Mouse (Mus musculus): ENCODE data around the gene Dclk2. TPM values are rescaled to one million over a fixed set of nuclear protein-coding genes. Genes with fewer than 3 reads are reported as not detected.

The Dclk2 gene
- polyA plus RNA-seq, 1 experiment from 2014 or later: 5.7 TPM

- H3K27me3 ChIP-seq (ENCODE audit: insufficient read depth, low read length): no peaks in the 10 kb centered on the region
- DNase-seq: no peak
- H3K4me2 ChIP-seq (ENCODE audit: low read depth, low read length): no peak overlapping the region
- no peak for TF ChIP-seq EP300 (IDR thresholded peaks at IDR 0.05; ENCODE audit: low read depth)
- no peak for TF ChIP-seq CTCF (IDR thresholded peaks at IDR 0.05; ENCODE audit: low read depth)
- no peaks in the 10 kb centered on the region for H3K9me3 ChIP-seq (ENCODE audit: low read length)
- no peak overlapping the region for H3K27ac ChIP-seq (ENCODE audit: low read depth)
- no peaks in the 10 kb centered on the region for H3K4me1 ChIP-seq (ENCODE audit: insufficient read depth)
- 79% methylated on average over 7 of the region's 7 CpGs for WGBS (ENCODE audit: insufficient replicate concordance)
- H3K9ac ChIP-seq (replicated peaks): no peak overlapping the region
- H3K4me3 ChIP-seq (ENCODE audit: low read depth, low read length): no peak overlapping the region
- no peak for ATAC-seq
- H3K36me3 ChIP-seq (replicated peaks; ENCODE audit: insufficient read depth, low read length): no peaks in the 10 kb centered on the region
Observed at GRCm38 (mm10) chr3:86834341-86834740, 86.3 kb downstream of the Dclk2 start.

GRCm38 (mm10) chr3:86832591-86833267 lies 87.9 kb downstream of the Dclk2 start:
- 64% methylated on average over 14 of the region's 14 CpGs for WGBS (ENCODE audit: insufficient replicate concordance)
- no peak overlapping the region for H3K4me3 ChIP-seq (ENCODE audit: low read depth, low read length)
- no peaks in the 10 kb centered on the region for H3K27me3 ChIP-seq (ENCODE audit: insufficient read depth, low read length)
- ATAC-seq: no peak
- no peak overlapping the region for H3K27ac ChIP-seq (ENCODE audit: low read depth)
- H3K36me3 ChIP-seq (replicated peaks; ENCODE audit: insufficient read depth, low read length): no peaks in the 10 kb centered on the region
- no peak for TF ChIP-seq EP300 (IDR thresholded peaks at IDR 0.05; ENCODE audit: low read depth)
- TF ChIP-seq CTCF (IDR thresholded peaks at IDR 0.05; ENCODE audit: low read depth): no peak
- no peaks in the 10 kb centered on the region for H3K4me1 ChIP-seq (ENCODE audit: insufficient read depth)
- H3K4me2 ChIP-seq (ENCODE audit: low read depth, low read length): no peak overlapping the region
- H3K9ac ChIP-seq (replicated peaks): no peak overlapping the region
- no peaks in the 10 kb centered on the region for H3K9me3 ChIP-seq (ENCODE audit: low read length)
- DNase-seq: no peak

- no peak overlapping the region for H3K4me3 ChIP-seq (ENCODE audit: low read depth, low read length)
- DNase-seq: no peak
- no peaks in the 10 kb centered on the region for H3K9me3 ChIP-seq (ENCODE audit: low read length)
- no peak overlapping the region for H3K9ac ChIP-seq (replicated peaks)
- no peak for ATAC-seq
- no peaks in the 10 kb centered on the region for H3K36me3 ChIP-seq (replicated peaks; ENCODE audit: insufficient read depth, low read length)
- H3K4me2 ChIP-seq (ENCODE audit: low read depth, low read length): no peak overlapping the region
- no peak overlapping the region for H3K27ac ChIP-seq (ENCODE audit: low read depth)
- H3K4me1 ChIP-seq (ENCODE audit: insufficient read depth): no peaks in the 10 kb centered on the region
- H3K27me3 ChIP-seq (ENCODE audit: insufficient read depth, low read length): no peaks in the 10 kb centered on the region
- no peak for TF ChIP-seq CTCF (IDR thresholded peaks at IDR 0.05; ENCODE audit: low read depth)
- no peak for TF ChIP-seq EP300 (IDR thresholded peaks at IDR 0.05; ENCODE audit: low read depth)
- WGBS (ENCODE audit: insufficient replicate concordance): 75% methylated on average over 8 of the region's 8 CpGs
Observed at GRCm38 (mm10) chr3:86832115-86832514, 88.5 kb downstream of the Dclk2 start.

- Histone ChIP-seq H3K27me3 (ENCODE audit: insufficient read depth, low read length) (no peaks in the 10 kb centered on the region), H3K9ac (replicated peaks) (no peak overlapping the region), H3K27ac (ENCODE audit: low read depth) (no peak overlapping the region), H3K36me3 (replicated peaks; ENCODE audit: insufficient read depth, low read length) (no peaks in the 10 kb centered on the region), H3K4me2 (ENCODE audit: low read depth, low read length) (no peak overlapping the region), H3K4me3 (ENCODE audit: low read depth, low read length) (no peak overlapping the region), H3K4me1 (ENCODE audit: insufficient read depth) (no peaks in the 10 kb centered on the region), H3K9me3 (ENCODE audit: low read length) (no peaks in the 10 kb centered on the region)
- TF ChIP-seq CTCF (IDR thresholded peaks at IDR 0.05; ENCODE audit: low read depth) (no peak), EP300 (IDR thresholded peaks at IDR 0.05; ENCODE audit: low read depth) (no peak)
- no peak for ATAC-seq
- no peak for DNase-seq
- 81% methylated on average over 3 of the region's 3 CpGs for WGBS (ENCODE audit: insufficient replicate concordance)
Observed at GRCm38 (mm10) chr3:86827506-86827905, 93.1 kb downstream of the Dclk2 start.

- DNase-seq: no peak
- TF ChIP-seq CTCF (IDR thresholded peaks at IDR 0.05; ENCODE audit: low read depth) (no peak), EP300 (IDR thresholded peaks at IDR 0.05; ENCODE audit: low read depth) (no peak)
- Histone ChIP-seq H3K27ac (ENCODE audit: low read depth) (no peak overlapping the region), H3K27me3 (ENCODE audit: insufficient read depth, low read length) (no peaks in the 10 kb centered on the region), H3K9ac (replicated peaks) (no peak overlapping the region), H3K4me3 (ENCODE audit: low read depth, low read length) (no peak overlapping the region), H3K36me3 (replicated peaks; ENCODE audit: insufficient read depth, low read length) (no peaks in the 10 kb centered on the region), H3K4me1 (ENCODE audit: insufficient read depth) (no peaks in the 10 kb centered on the region), H3K9me3 (ENCODE audit: low read length) (no peaks in the 10 kb centered on the region), H3K4me2 (ENCODE audit: low read depth, low read length) (no peak overlapping the region)
- ATAC-seq: no peak
- 70% methylated on average over 3 of the region's 3 CpGs for WGBS (ENCODE audit: insufficient replicate concordance)
Observed at GRCm38 (mm10) chr3:86821383-86821782, 99.3 kb downstream of the Dclk2 start.

- H3K4me2 ChIP-seq (ENCODE audit: low read depth, low read length): no peak overlapping the region
- WGBS (ENCODE audit: insufficient replicate concordance): 63% methylated on average over 10 of the region's 10 CpGs
- DNase-seq (no peak), ATAC-seq (no peak)
- no peak overlapping the region for H3K9ac ChIP-seq (replicated peaks)
- H3K4me1 ChIP-seq (ENCODE audit: insufficient read depth): no peaks in the 10 kb centered on the region
- H3K36me3 ChIP-seq (replicated peaks; ENCODE audit: insufficient read depth, low read length): no peaks in the 10 kb centered on the region
- H3K27ac ChIP-seq (ENCODE audit: low read depth): no peak overlapping the region
- H3K4me3 ChIP-seq (ENCODE audit: low read depth, low read length): no peak overlapping the region
- H3K9me3 ChIP-seq (ENCODE audit: low read length): no peaks in the 10 kb centered on the region
- TF ChIP-seq CTCF (IDR thresholded peaks at IDR 0.05; ENCODE audit: low read depth): no peak
- no peak for TF ChIP-seq EP300 (IDR thresholded peaks at IDR 0.05; ENCODE audit: low read depth)
- H3K27me3 ChIP-seq (ENCODE audit: insufficient read depth, low read length): no peaks in the 10 kb centered on the region
Observed at GRCm38 (mm10) chr3:86820344-86820743, 100.3 kb downstream of the Dclk2 start.
